Mouse (Mus musculus) midbrain, embryonic 11.5 days (tissue): ENCODE measurements around the gene Kmt5b. TPM values are rescaled to one million over a fixed set of nuclear protein-coding genes. Genes with fewer than 3 reads are reported as not detected.
A peak's percentile ranks its signal among the peaks of the same experiment; 100 is the strongest.

Experiments
- ATAC-seq: fragments of 200-750 bp; cut with Nextera tagmentation; 2 replicates; pipeline ENCODE4 v1.8.0; 2017; ENCODE audit warnings: moderate TSS enrichment, moderate library complexity; ENCODE audit not compliant: low FRiP score
- DNase-seq: peaks from one replicate; pipeline ENCODE4 v3.0.0; 2015; ENCODE audit warnings: low spot score; ENCODE audit errors: missing footprints
- H3K27ac ChIP-seq: fragments of 300-500 bp; sonication (generic); 2 replicates; pipeline ENCODE4 v1.5.1; 2014; ENCODE audit warnings: low read depth, low read length
- H3K27me3 ChIP-seq: fragments of 300-500 bp; sonication (generic); 2 replicates; pipeline ENCODE4 v1.6.1; 2014; ENCODE audit warnings: mild to moderate bottlenecking, low read length, moderate library complexity, mixed read lengths; ENCODE audit not compliant: control insufficient read depth, insufficient read depth
- H3K36me3 ChIP-seq: fragments of 300-500 bp; sonication (generic); 2 replicates; pipeline ENCODE4 v1.6.1; 2014; ENCODE audit warnings: mild to moderate bottlenecking, low read length, moderate library complexity, mixed read lengths; ENCODE audit not compliant: control insufficient read depth, insufficient read depth
- H3K4me1 ChIP-seq: fragments of 300-500 bp; sonication (generic); 2 replicates; pipeline ENCODE4 v1.6.1; 2014; ENCODE audit warnings: low read length; ENCODE audit not compliant: control insufficient read depth, insufficient read depth
- H3K4me2 ChIP-seq: fragments of 300-500 bp; sonication (generic); 2 replicates; pipeline ENCODE4 v1.6.1; 2014; ENCODE audit warnings: mild to moderate bottlenecking, moderate library complexity
- H3K4me3 ChIP-seq: fragments of 300-500 bp; sonication (generic); 2 replicates; pipeline ENCODE4 v1.5.1; 2014; ENCODE audit warnings: low read depth, low read length
- H3K9ac ChIP-seq: fragments of 300-500 bp; sonication (generic); 2 replicates; pipeline ENCODE4 v1.6.1; 2014; ENCODE audit warnings: low read length
- H3K9me3 ChIP-seq: fragments of 300-500 bp; sonication (generic); 2 replicates; pipeline ENCODE4 v1.6.1; 2016; ENCODE audit warnings: low read length; ENCODE audit not compliant: control insufficient read depth
- WGBS: fragments of 180-500 bp; shearing (Covaris S2); extraction: QIAGEN DNeasy Blood & Tissue Kit; methylation state at CpG from one replicate; pipeline ENCODE4 v1.1.7; 2014; 5-methylcytosine and 5-hydroxymethylcytosine counted together
- polyA plus RNA-seq: library from polyadenylated mRNA; unstranded; fragments of >200 nt; fragmentation: Nextera tagmentation; extraction: Ambion mirVana; gene quantifications from 2 replicates; pipeline ENCODE4 v1.2.1, GENCODE M21; 2014

Gene Kmt5b
- polyA plus RNA-seq, 1 experiment from 2014 or later = 40.3 TPM

DNA sequence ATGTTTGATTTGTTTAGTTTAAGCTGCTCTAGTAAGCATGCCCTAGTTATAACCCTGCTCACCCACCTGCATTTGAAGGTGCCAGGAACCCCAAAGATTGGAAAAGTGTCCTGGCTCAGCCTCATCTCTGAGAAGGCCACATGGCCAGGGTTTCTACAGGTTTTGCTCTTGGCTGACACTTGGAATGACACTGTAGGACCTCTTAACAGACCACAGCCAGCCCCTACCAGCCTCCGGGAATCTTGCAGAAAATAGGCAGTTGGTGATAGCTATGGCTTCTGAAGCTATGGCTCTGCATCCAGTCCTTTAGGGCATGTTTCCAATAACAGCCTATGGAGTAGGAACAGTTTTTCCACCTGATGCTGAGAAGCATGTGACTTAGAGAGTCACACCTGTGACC lies 77.6 kb downstream of the Kmt5b start:
- WGBS = 85% methylated on average over 1 of the region's 1 CpGs
- H3K4me3 ChIP-seq = no peak overlapping the region
- H3K9ac ChIP-seq = no peak overlapping the region
- ATAC-seq (no peak), DNase-seq (no peak)
- no peaks in the 10 kb centered on the region for H3K36me3 ChIP-seq
- H3K9me3 ChIP-seq = no peaks in the 10 kb centered on the region
- no peaks in the 10 kb centered on the region for H3K27me3 ChIP-seq
- H3K27ac ChIP-seq = no peak overlapping the region
- no peak overlapping the region for H3K4me2 ChIP-seq
- H3K4me1 ChIP-seq = no peaks in the 10 kb centered on the region

GRCm38 (mm10) chr19:3845339-3845738 lies 78.1 kb downstream of the Kmt5b start:
- Histone ChIP-seq H3K9ac (no peak overlapping the region), H3K9me3 (no peaks in the 10 kb centered on the region), H3K4me2 (no peak overlapping the region), H3K36me3 (no peaks in the 10 kb centered on the region), H3K4me3 (no peak overlapping the region), H3K27ac (no peak overlapping the region), H3K27me3 (no peaks in the 10 kb centered on the region), H3K4me1 (no peaks in the 10 kb centered on the region)
- no peak for ATAC-seq
- no peak for DNase-seq
- 94% methylated on average over 11 of the region's 11 CpGs for whole genome bisulfite sequencing

DNA sequence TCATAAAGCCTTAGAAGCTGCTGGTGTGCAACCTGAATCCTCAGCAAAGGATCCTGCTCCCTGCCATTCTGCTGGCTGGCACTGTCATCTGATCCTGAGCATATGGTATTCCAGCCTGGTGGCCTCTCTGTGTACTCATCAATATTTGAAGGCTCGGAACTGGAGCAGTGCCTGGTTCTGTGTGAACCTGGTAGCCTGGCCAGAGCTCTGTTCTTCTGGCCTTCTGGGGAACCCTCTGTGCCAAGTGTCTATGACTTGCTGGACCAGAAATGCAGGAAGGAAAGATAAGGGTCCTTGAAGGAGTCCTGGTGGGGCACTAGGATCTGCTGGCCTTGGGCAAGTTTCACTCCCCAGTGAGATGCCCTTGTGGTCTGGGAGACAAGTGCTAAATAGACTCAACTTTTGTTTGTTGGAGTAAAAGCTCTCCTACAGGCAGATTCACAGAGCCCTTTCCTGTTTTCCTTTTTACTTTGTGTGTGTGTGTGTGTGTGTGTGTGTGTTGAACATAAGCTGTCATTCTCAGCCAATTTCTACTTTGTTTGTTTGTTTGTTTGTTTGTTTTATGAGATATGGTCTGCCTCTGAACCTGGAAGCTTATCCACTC lies 78.7 kb downstream of the Kmt5b start:
- Histone ChIP-seq H3K36me3 (no peaks in the 10 kb centered on the region), H3K9ac (no peak overlapping the region), H3K9me3 (no peaks in the 10 kb centered on the region), H3K27me3 (no peaks in the 10 kb centered on the region), H3K4me2 (no peak overlapping the region), H3K4me3 (no peak overlapping the region), H3K27ac (no peak overlapping the region), H3K4me1 (peaks cover 2% of the 10 kb centered on the region)
- ATAC-seq (no peak), DNase-seq (no peak)
- WGBS = 60% methylated on average over 1 of the region's 1 CpGs

- DNase-seq (no peak), ATAC-seq (no peak)
- H3K4me3 ChIP-seq = no peak overlapping the region
- peaks cover 6% of the 10 kb centered on the region for H3K4me1 ChIP-seq
- no peaks in the 10 kb centered on the region for H3K27me3 ChIP-seq
- H3K4me2 ChIP-seq = no peak overlapping the region
- no peak overlapping the region for H3K9ac ChIP-seq
- H3K36me3 ChIP-seq = no peaks in the 10 kb centered on the region
- 83% methylated on average over 10 of the region's 10 CpGs for WGBS
- no peaks in the 10 kb centered on the region for H3K9me3 ChIP-seq
- no peak overlapping the region for H3K27ac ChIP-seq
Observed at GRCm38 (mm10) chr19:3846676-3847604, 79.7 kb downstream of the Kmt5b start.

GRCm38 (mm10) chr19:3847711-3848110 lies 80.5 kb downstream of the Kmt5b start:
- no peak overlapping the region for H3K4me3 ChIP-seq
- no peak overlapping the region for H3K9ac ChIP-seq
- DNase-seq (no peak), ATAC-seq (no peak)
- H3K4me2 ChIP-seq = no peak overlapping the region
- H3K27ac ChIP-seq = no peak overlapping the region
- peaks cover 6% of the 10 kb centered on the region for H3K4me1 ChIP-seq
- 87% methylated on average over 5 of the region's 5 CpGs for WGBS
- no peaks in the 10 kb centered on the region for H3K27me3 ChIP-seq
- H3K9me3 ChIP-seq = no peaks in the 10 kb centered on the region
- no peaks in the 10 kb centered on the region for H3K36me3 ChIP-seq

- WGBS = 92% methylated on average over 7 of the region's 7 CpGs
- H3K27me3 ChIP-seq = no peaks in the 10 kb centered on the region
- no peak for ATAC-seq
Observed at GRCm38 (mm10) chr19:3848207-3848808, 81.1 kb downstream of the Kmt5b start.

GRCm38 (mm10) chr19:3849251-3849650 lies 82.0 kb downstream of the Kmt5b start:
- no peak overlapping the region for H3K27ac ChIP-seq
- no peak overlapping the region for H3K4me2 ChIP-seq
- peaks cover 9% of the 10 kb centered on the region for H3K4me1 ChIP-seq
- no peaks in the 10 kb centered on the region for H3K27me3 ChIP-seq
- WGBS = 86% methylated on average over 2 of the region's 2 CpGs
- H3K9me3 ChIP-seq = no peaks in the 10 kb centered on the region
- no peak for DNase-seq
- no peaks in the 10 kb centered on the region for H3K36me3 ChIP-seq
- no peak overlapping the region for H3K4me3 ChIP-seq
- H3K9ac ChIP-seq = no peak overlapping the region
- ATAC-seq = no peak

More at GRCm38 (mm10) chr19:3848207-3848808, 81.1 kb downstream of the Kmt5b start:
- H3K9ac ChIP-seq = no peak overlapping the region
- H3K4me3 ChIP-seq = no peak overlapping the region
- no peak overlapping the region for H3K4me2 ChIP-seq
- no peaks in the 10 kb centered on the region for H3K36me3 ChIP-seq
- H3K9me3 ChIP-seq = no peaks in the 10 kb centered on the region
- DNase-seq = no peak
- peaks cover 9% of the 10 kb centered on the region for H3K4me1 ChIP-seq
- H3K27ac ChIP-seq = no peak overlapping the region

DNA sequence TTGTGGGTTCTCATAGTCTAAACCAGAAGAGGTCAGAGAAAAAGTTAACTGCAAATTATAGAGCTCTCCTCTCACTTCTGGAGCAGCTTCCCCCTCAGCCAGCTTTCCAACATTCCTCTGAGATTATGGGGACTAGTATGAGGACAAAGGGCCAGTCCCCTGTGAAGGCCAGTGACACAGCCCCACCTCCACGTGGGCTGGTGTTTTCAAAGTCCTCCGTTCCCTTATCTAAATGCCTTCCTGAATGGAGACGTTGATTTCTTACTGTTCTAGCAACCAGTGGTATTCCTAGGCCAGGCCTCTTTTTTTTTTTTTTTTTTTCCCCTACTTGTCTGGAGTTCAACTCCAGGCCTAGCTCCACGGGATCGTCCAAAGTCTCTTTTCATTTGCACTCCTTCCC lies 82.9 kb downstream of the Kmt5b start:
- WGBS = 43% methylated on average over 5 of the region's 5 CpGs
- Histone ChIP-seq H3K4me3 (no peak overlapping the region), H3K27ac (no peak overlapping the region), H3K4me2 (no peak overlapping the region), H3K9me3 (no peaks in the 10 kb centered on the region), H3K4me1 (peaks cover 9% of the 10 kb centered on the region), H3K27me3 (no peaks in the 10 kb centered on the region), H3K36me3 (no peaks in the 10 kb centered on the region), H3K9ac (no peak overlapping the region)
- ATAC-seq (no peak), DNase-seq (peak; percentile 79)
